Mouse (Mus musculus) limb, embryonic 14.5 days (tissue): Measurements from ENCODE around the gene Rfc5. TPM values are rescaled to one million over a fixed set of nuclear protein-coding genes. Genes with fewer than 3 reads are reported as not detected.

Experiments
- ATAC-seq: fragments of 200-750 bp; cut with Nextera tagmentation; 2 replicates; pipeline ENCODE4 v1.8.0; 2017; ENCODE audit warnings: low read depth, moderate number of reproducible peaks, moderate TSS enrichment; ENCODE audit not compliant: low FRiP score
- DNase-seq: peaks from one replicate; pipeline ENCODE4 v3.0.0-alpha.2; 2015; ENCODE audit warnings: low spot score
- H3K27ac ChIP-seq: fragments of 300-500 bp; sonication (generic); replicated peaks from 2 replicates; pipeline ENCODE4 v1.5.1; 2014; ENCODE audit warnings: low read depth, mild to moderate bottlenecking, low read length, moderate library complexity, mixed read lengths
- H3K27me3 ChIP-seq: fragments of 300-500 bp; sonication (generic); 2 replicates; pipeline ENCODE4 v1.6.1; 2014; ENCODE audit warnings: low read length, mixed read lengths; ENCODE audit not compliant: control insufficient read depth, insufficient read depth
- H3K36me3 ChIP-seq: fragments of 300-500 bp; sonication (generic); 2 replicates; pipeline ENCODE4 v1.6.1; 2014; ENCODE audit warnings: mild to moderate bottlenecking, low read length, moderate library complexity, mixed read lengths; ENCODE audit not compliant: control insufficient read depth, insufficient read depth
- H3K4me1 ChIP-seq: fragments of 300-500 bp; sonication (generic); 2 replicates; pipeline ENCODE4 v1.6.1; 2014; ENCODE audit warnings: antibody characterized with exemption, low read length, mixed read lengths; ENCODE audit not compliant: control insufficient read depth, insufficient read depth
- H3K4me2 ChIP-seq: fragments of 300-500 bp; sonication (generic); replicated peaks from 2 replicates; pipeline ENCODE4 v1.6.1; 2014; ENCODE audit warnings: low read depth, mild to moderate bottlenecking, low read length, moderate library complexity; ENCODE audit not compliant: severe bottlenecking
- H3K4me3 ChIP-seq: fragments of 300-500 bp; sonication (generic); replicated peaks from 2 replicates; pipeline ENCODE4 v1.5.1; 2014; ENCODE audit warnings: low read length
- H3K9ac ChIP-seq: fragments of 300-500 bp; sonication (generic); 2 replicates; pipeline ENCODE4 v1.6.1; 2014; ENCODE audit warnings: mild to moderate bottlenecking, low read depth, low read length, moderate library complexity; ENCODE audit not compliant: severe bottlenecking
- H3K9me3 ChIP-seq: fragments of 300-500 bp; sonication (generic); 2 replicates; pipeline ENCODE4 v1.6.1; 2016; ENCODE audit warnings: low read length; ENCODE audit not compliant: control insufficient read depth
- POLR2A ChIP-seq: fragments of 200-500 bp; IDR thresholded peaks from 2 replicates; pipeline ENCODE4 v1.8.0; 2012; ENCODE audit warnings: inconsistent platforms, mild to moderate bottlenecking, moderate library complexity, borderline replicate concordance; ENCODE audit not compliant: insufficient read depth, insufficient read length; ENCODE audit errors: extremely low read depth
- WGBS: fragments of 180-500 bp; shearing (Covaris S2); extraction: QIAGEN DNeasy Blood & Tissue Kit; methylation state at CpG from one replicate; pipeline ENCODE4 v1.1.7; 2014; 5-methylcytosine and 5-hydroxymethylcytosine counted together
- polyA plus RNA-seq, 2 experiments: library from polyadenylated mRNA; depleted of rRNA in 1 of 2; stranded (reverse) in 1 of 2; unstranded in 1 of 2; fragments of >200 nt; fragmentation: Nextera tagmentation in 1 of 2; extraction: Ambion mirVana in 1 of 2; gene quantifications; 2 replicates each; pipeline versions ENCODE4 v1.2.1 to v1.2.3; 2012 to 2014

The Rfc5 gene
- polyA plus RNA-seq, 2 experiments = 54.7 to 74.7 TPM

- ATAC-seq = no peak
- no peak overlapping the region for H3K27ac ChIP-seq
- no peaks in the 10 kb centered on the region for H3K9me3 ChIP-seq
- no peak for DNase-seq
- no peak for TF ChIP-seq POLR2A
- H3K27me3 ChIP-seq = no peaks in the 10 kb centered on the region
- WGBS = 75% methylated on average over 9 of the region's 9 CpGs
- H3K9ac ChIP-seq = no peak overlapping the region
- H3K36me3 ChIP-seq = no peaks in the 10 kb centered on the region
- H3K4me3 ChIP-seq = no peak overlapping the region
- H3K4me1 ChIP-seq = no peaks in the 10 kb centered on the region
- H3K4me2 ChIP-seq = no peak overlapping the region
Observed at GRCm38 (mm10) chr5:117399281-117399680, 10.4 kb upstream of the Rfc5 start.

GRCm38 (mm10) chr5:117398007-117398550 lies 9.2 kb upstream of the Rfc5 start:
- no peak for ATAC-seq
- TF ChIP-seq POLR2A = no peak
- 31% methylated on average over 4 of the region's 5 CpGs for WGBS
- Histone ChIP-seq H3K27ac (no peak overlapping the region), H3K4me1 (no peaks in the 10 kb centered on the region), H3K27me3 (no peaks in the 10 kb centered on the region), H3K4me2 (no peak overlapping the region), H3K36me3 (no peaks in the 10 kb centered on the region), H3K4me3 (no peak overlapping the region), H3K9ac (no peak overlapping the region), H3K9me3 (no peaks in the 10 kb centered on the region)
- no peak for DNase-seq

- H3K9ac ChIP-seq = no peak overlapping the region
- H3K27me3 ChIP-seq = no peaks in the 10 kb centered on the region
- no peak for TF ChIP-seq POLR2A
- no peaks in the 10 kb centered on the region for H3K36me3 ChIP-seq
- H3K27ac ChIP-seq = no peak overlapping the region
- DNase-seq (no peak), ATAC-seq (no peak)
- no peak overlapping the region for H3K4me2 ChIP-seq
- no peaks in the 10 kb centered on the region for H3K4me1 ChIP-seq
- H3K9me3 ChIP-seq = no peaks in the 10 kb centered on the region
- WGBS = 77% methylated on average over 6 of the region's 6 CpGs
- H3K4me3 ChIP-seq = no peak overlapping the region
Observed at GRCm38 (mm10) chr5:117397371-117397770, 8.5 kb upstream of the Rfc5 start.

- ATAC-seq = no peak
Observed at GRCm38 (mm10) chr5:117396596-117397014, 7.8 kb upstream of the Rfc5 start.

GRCm38 (mm10) chr5:117395834-117396233 lies 7.0 kb upstream of the Rfc5 start:
- Histone ChIP-seq H3K27me3 (no peaks in the 10 kb centered on the region), H3K9me3 (no peaks in the 10 kb centered on the region), H3K9ac (no peak overlapping the region), H3K36me3 (no peaks in the 10 kb centered on the region), H3K4me1 (no peaks in the 10 kb centered on the region), H3K4me2 (no peak overlapping the region), H3K27ac (no peak overlapping the region), H3K4me3 (no peak overlapping the region)
- ATAC-seq (no peak), DNase-seq (no peak)
- WGBS = 88% methylated on average over 5 of the region's 5 CpGs
- TF ChIP-seq POLR2A = no peak

More at GRCm38 (mm10) chr5:117396596-117397014, 7.8 kb upstream of the Rfc5 start:
- Histone ChIP-seq H3K36me3 (no peaks in the 10 kb centered on the region), H3K4me1 (no peaks in the 10 kb centered on the region), H3K9ac (no peak overlapping the region), H3K4me3 (no peak overlapping the region), H3K27ac (no peak overlapping the region), H3K4me2 (no peak overlapping the region), H3K9me3 (no peaks in the 10 kb centered on the region), H3K27me3 (no peaks in the 10 kb centered on the region)
- TF ChIP-seq POLR2A = no peak
- 73% methylated on average over 6 of the region's 6 CpGs for WGBS
- no peak for DNase-seq

- Histone ChIP-seq H3K27me3 (no peaks in the 10 kb centered on the region), H3K9ac (no peak overlapping the region), H3K9me3 (no peaks in the 10 kb centered on the region), H3K27ac (no peak overlapping the region), H3K36me3 (peaks cover 4% of the 10 kb centered on the region; the same call in 1 of the 2 replicates), H3K4me3 (no peak overlapping the region), H3K4me1 (peaks cover 3% of the 10 kb centered on the region; the same call in 1 of the 2 replicates), H3K4me2 (no peak overlapping the region)
- no peak for TF ChIP-seq POLR2A
- no peak for DNase-seq
- ATAC-seq = no peak
- whole genome bisulfite sequencing = 95% methylated on average over 1 of the region's 1 CpGs
Observed at GRCm38 (mm10) chr5:117390895-117391294, 2.0 kb upstream of the Rfc5 start.
